Mouse (Mus musculus) thymus, adult 2 months (tissue): Measurements from ENCODE around the gene Cd274.

Experiments used
- CTCF ChIP-seq: fragments of 200-500 bp; IDR thresholded peaks from 2 replicates; pipeline ENCODE4 v1.5.1; 2012; ENCODE audit warnings: mild to moderate bottlenecking, control low read depth, low read length, moderate library complexity, borderline replicate concordance; ENCODE audit not compliant: control insufficient read depth, poor library complexity, insufficient read depth; ENCODE audit errors: extremely low read depth
- POLR2A ChIP-seq: fragments of 200-500 bp; IDR thresholded peaks from 2 replicates; pipeline ENCODE4 v1.6.1; 2012; ENCODE audit warnings: mild to moderate bottlenecking, low read length, control low read depth, moderate library complexity; ENCODE audit not compliant: control insufficient read depth, poor library complexity, insufficient read depth; ENCODE audit errors: extremely low read depth

- TF ChIP-seq CTCF (no peak), POLR2A (no peak)
These were observed 17.2 kb downstream of the Cd274 start for GRCm38 (mm10) chr19:29384412-29384811.
